Mouse (Mus musculus) liver, embryonic 14.5 days (tissue): ENCODE data around the gene Stx8. TPM values are rescaled to one million over a fixed set of nuclear protein-coding genes. Genes with fewer than 3 reads are reported as not detected.

Experiments
- ATAC-seq: fragments of 200-750 bp; cut with Nextera tagmentation; 2 replicates; pipeline ENCODE4 v1.8.0; 2017; ENCODE audit warnings: moderate number of reproducible peaks, mild to moderate bottlenecking, moderate library complexity; ENCODE audit not compliant: insufficient read depth
- DNase-seq, 3 experiments: peaks; one replicate each; pipeline ENCODE4 v3.0.0-alpha.2; 2012 to 2013; ENCODE audit warnings: low read depth in 3 of 3, low spot score in 3 of 3
- H3K27ac ChIP-seq: fragments of 300-500 bp; sonication (generic); 2 replicates; pipeline ENCODE4 v1.5.1; 2014; ENCODE audit warnings: moderate library complexity, mild to moderate bottlenecking, control low read depth, inconsistent platforms
- H3K27me3 ChIP-seq: fragments of 300-500 bp; sonication (generic); 2 replicates; pipeline ENCODE4 v1.6.1; 2014; ENCODE audit warnings: mild to moderate bottlenecking, low read length, moderate library complexity; ENCODE audit not compliant: control insufficient read depth, insufficient read depth
- H3K36me3 ChIP-seq: fragments of 300-500 bp; sonication (generic); replicated peaks from 2 replicates; pipeline ENCODE4 v1.6.1; 2014; ENCODE audit warnings: low read depth; ENCODE audit not compliant: control insufficient read depth, insufficient read depth
- H3K4me1 ChIP-seq, 2 experiments: fragments of 200-500 bp in 1 of 2; fragments of 300-500 bp in 1 of 2; sonication (generic) in 1 of 2; replicated peaks; 2 replicates each; pipeline ENCODE4 v1.6.1; 2012 to 2014; ENCODE audit warnings: antibody characterized with exemption in 1 of 2, inconsistent platforms in 1 of 2, low read length in 1 of 2; ENCODE audit not compliant: control insufficient read depth in 2 of 2, insufficient read depth in 2 of 2
- H3K4me2 ChIP-seq: fragments of 300-500 bp; sonication (generic); 2 replicates; pipeline ENCODE4 v1.6.1; 2014; ENCODE audit warnings: low read depth, mild to moderate bottlenecking, control low read depth, moderate library complexity
- H3K4me3 ChIP-seq, 2 experiments: fragments of 200-500 bp in 1 of 2; fragments of 300-500 bp in 1 of 2; sonication (generic) in 1 of 2; 2 replicates each; pipeline ENCODE4 v1.5.1; 2012 to 2014; ENCODE audit warnings: low read depth in 2 of 2, low read length in 2 of 2, mild to moderate bottlenecking in 2 of 2, control low read depth in 1 of 2, inconsistent platforms in 1 of 2, moderate library complexity in 1 of 2; ENCODE audit not compliant: insufficient read depth in 1 of 2
- H3K9ac ChIP-seq: fragments of 300-500 bp; sonication (generic); replicated peaks from 2 replicates; pipeline ENCODE4 v1.6.1; 2014; ENCODE audit warnings: mild to moderate bottlenecking, control low read depth, moderate library complexity
- H3K9me3 ChIP-seq: fragments of 300-500 bp; sonication (generic); 2 replicates; pipeline ENCODE4 v1.6.1; 2016; ENCODE audit warnings: low read length, mixed read lengths; ENCODE audit not compliant: control insufficient read depth
- CTCF ChIP-seq: IDR thresholded peaks from 2 replicates; pipeline ENCODE4 v1.5.1; 2016; ENCODE audit warnings: antibody characterized with exemption, low read depth, control low read depth
- EP300 ChIP-seq: IDR thresholded peaks from 2 replicates; pipeline ENCODE4 v1.6.1; 2016; ENCODE audit warnings: antibody characterized with exemption, low read depth
- WGBS: fragments of 180-500 bp; shearing (Covaris S2); extraction: QIAGEN DNeasy Blood & Tissue Kit; methylation state at CpG from one replicate; pipeline ENCODE4 v1.1.7; 2014; ENCODE audit not compliant: insufficient replicate concordance; 5-methylcytosine and 5-hydroxymethylcytosine counted together
- polyA plus RNA-seq, 2 experiments: library from polyadenylated mRNA; depleted of rRNA in 1 of 2; stranded (reverse) in 1 of 2; unstranded in 1 of 2; fragments of >200 nt; fragmentation: Nextera tagmentation in 1 of 2; extraction: Ambion mirVana in 1 of 2; gene quantifications; 2 replicates each; pipeline versions ENCODE4 v1.2.1 to v1.2.3; 2012 to 2014

The Stx8 gene
- polyA plus RNA-seq, 2 experiments = 8.1 to 24.5 TPM

GRCm38 (mm10) chr11:68121260-68121659 lies 155.3 kb downstream of the Stx8 start:
- H3K9ac ChIP-seq = no peak overlapping the region
- no peaks in the 10 kb centered on the region for H3K36me3 ChIP-seq
- no peaks in the 10 kb centered on the region for H3K4me1 ChIP-seq
- H3K9me3 ChIP-seq = no peaks in the 10 kb centered on the region
- TF ChIP-seq EP300 (no peak), CTCF (no peak)
- no peak overlapping the region for H3K27ac ChIP-seq
- no peak for ATAC-seq
- 56% methylated on average over 6 of the region's 6 CpGs for WGBS
- no peaks in the 10 kb centered on the region for H3K27me3 ChIP-seq
- no peak overlapping the region for H3K4me3 ChIP-seq
- DNase-seq = no peak
- no peak overlapping the region for H3K4me2 ChIP-seq

GRCm38 (mm10) chr11:68121660-68122059 lies 155.7 kb downstream of the Stx8 start:
- Histone ChIP-seq H3K4me2 (no peak overlapping the region), H3K36me3 (no peaks in the 10 kb centered on the region), H3K4me3 (no peak overlapping the region), H3K27ac (no peak overlapping the region), H3K4me1 (no peaks in the 10 kb centered on the region), H3K9me3 (no peaks in the 10 kb centered on the region), H3K27me3 (no peaks in the 10 kb centered on the region), H3K9ac (no peak overlapping the region)
- TF ChIP-seq EP300 = no peak
- no peak for TF ChIP-seq CTCF
- no peak for DNase-seq
- 66% methylated on average over 6 of the region's 6 CpGs for WGBS
- ATAC-seq = no peak

- DNase-seq (no peak), ATAC-seq (no peak)
- Histone ChIP-seq H3K27ac (no peak overlapping the region), H3K4me1 (no peaks in the 10 kb centered on the region), H3K36me3 (no peaks in the 10 kb centered on the region), H3K9me3 (no peaks in the 10 kb centered on the region), H3K4me3 (no peak overlapping the region), H3K9ac (no peak overlapping the region), H3K4me2 (no peak overlapping the region), H3K27me3 (no peaks in the 10 kb centered on the region)
- 61% methylated on average over 9 of the region's 9 CpGs for WGBS
- TF ChIP-seq CTCF (no peak), EP300 (no peak)
These were observed 160.1 kb downstream of the Stx8 start for GRCm38 (mm10) chr11:68126071-68126470.

- no peak overlapping the region for H3K4me3 ChIP-seq
- TF ChIP-seq CTCF (no peak), EP300 (no peak)
- no peak overlapping the region for H3K9ac ChIP-seq
- H3K9me3 ChIP-seq = no peaks in the 10 kb centered on the region
- no peak for ATAC-seq
- no peak overlapping the region for H3K4me2 ChIP-seq
- H3K4me1 ChIP-seq = no peaks in the 10 kb centered on the region
- H3K36me3 ChIP-seq = no peaks in the 10 kb centered on the region
- DNase-seq = no peak
- H3K27ac ChIP-seq = no peak overlapping the region
- no peaks in the 10 kb centered on the region for H3K27me3 ChIP-seq
- 42% methylated on average over 7 of the region's 7 CpGs for WGBS
These were observed 168.5 kb downstream of the Stx8 start for GRCm38 (mm10) chr11:68134494-68134893.

- Histone ChIP-seq H3K27me3 (no peaks in the 10 kb centered on the region), H3K4me2 (no peak overlapping the region), H3K36me3 (no peaks in the 10 kb centered on the region), H3K9me3 (no peaks in the 10 kb centered on the region), H3K4me1 (no peaks in the 10 kb centered on the region), H3K9ac (no peak overlapping the region), H3K27ac (no peak overlapping the region), H3K4me3 (no peak overlapping the region)
- DNase-seq (no peak), ATAC-seq (no peak)
- WGBS = 13% methylated on average over 9 of the region's 9 CpGs
- TF ChIP-seq EP300 (no peak), CTCF (no peak)
These were observed 169.4 kb downstream of the Stx8 start for GRCm38 (mm10) chr11:68135350-68135749.
